Mouse (Mus musculus) thymus, adult 2 months (tissue): ENCODE measurements at regions not wholly inside any gene's neighbourhood (a gene's known extent, or its start where the extent isn't known, plus 50 kb on each side); places are given as distances from the start of the nearest gene placed in this dataset.

Experiments used
- CTCF ChIP-seq: fragments of 200-500 bp; IDR thresholded peaks from 2 replicates; pipeline ENCODE4 v1.5.1; 2012; ENCODE audit warnings: mild to moderate bottlenecking, control low read depth, low read length, moderate library complexity, borderline replicate concordance; ENCODE audit not compliant: control insufficient read depth, poor library complexity, insufficient read depth; ENCODE audit errors: extremely low read depth
- POLR2A ChIP-seq: fragments of 200-500 bp; IDR thresholded peaks from 2 replicates; pipeline ENCODE4 v1.6.1; 2012; ENCODE audit warnings: mild to moderate bottlenecking, low read length, control low read depth, moderate library complexity; ENCODE audit not compliant: control insufficient read depth, poor library complexity, insufficient read depth; ENCODE audit errors: extremely low read depth

DNA sequence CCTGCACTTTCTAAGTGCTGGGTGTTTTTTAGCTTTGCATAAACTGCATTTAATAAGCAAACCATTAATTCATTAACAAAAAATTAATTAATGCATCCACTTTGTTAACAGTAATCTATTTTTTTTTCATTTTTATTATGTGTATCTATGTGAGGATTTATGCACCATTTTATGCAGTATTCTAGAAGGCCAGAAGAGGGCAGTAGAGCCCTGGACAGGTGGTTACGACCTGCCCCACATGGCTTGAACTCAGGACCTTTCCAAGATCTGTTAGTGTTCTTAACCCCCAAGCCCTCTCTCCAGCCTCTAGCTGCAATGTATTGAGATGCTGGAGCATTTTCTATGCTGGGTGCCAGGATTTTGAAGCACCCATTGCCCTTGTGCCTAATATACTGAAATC lies 377.6 kb upstream of the Tbx3 start:
- TF ChIP-seq CTCF (no peak), POLR2A (no peak)
